Mouse (Mus musculus) frontal cortex, postnatal 36 days (tissue): ENCODE measurements at regions not wholly inside any gene's neighbourhood (a gene's known extent, or its start where the extent isn't known, plus 50 kb on each side); places are given as distances from the start of the nearest gene placed in this dataset.
A peak's percentile ranks its signal among the peaks of the same experiment; 100 is the strongest.

ENCODE experiments used
- DNase-seq, 2 experiments: peaks; one replicate each; pipeline ENCODE4 v3.0.0; 2022; ENCODE audit warnings: low spot score in 2 of 2

DNA sequence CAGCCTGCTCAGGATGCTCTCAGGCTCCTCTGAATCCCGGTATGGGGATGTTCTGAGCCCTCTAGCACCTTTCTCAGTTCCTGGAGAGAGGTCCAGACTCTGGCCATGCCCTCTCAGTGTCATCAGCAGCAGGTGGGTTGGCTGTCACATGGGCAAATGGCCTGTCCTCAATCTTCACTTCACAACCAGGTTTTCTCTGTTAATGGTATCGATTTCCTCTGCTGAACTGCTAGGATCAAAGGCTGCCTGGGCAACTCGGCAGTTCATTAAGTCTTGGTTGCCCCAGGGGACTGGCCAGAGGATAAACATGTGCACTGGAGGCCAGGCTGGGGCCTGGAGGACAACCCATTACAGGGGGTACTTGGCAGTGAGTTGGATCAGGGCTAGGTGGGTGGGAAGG lies 156.2 kb downstream of the Trim29 start:
- no peak for DNase-seq

DNA sequence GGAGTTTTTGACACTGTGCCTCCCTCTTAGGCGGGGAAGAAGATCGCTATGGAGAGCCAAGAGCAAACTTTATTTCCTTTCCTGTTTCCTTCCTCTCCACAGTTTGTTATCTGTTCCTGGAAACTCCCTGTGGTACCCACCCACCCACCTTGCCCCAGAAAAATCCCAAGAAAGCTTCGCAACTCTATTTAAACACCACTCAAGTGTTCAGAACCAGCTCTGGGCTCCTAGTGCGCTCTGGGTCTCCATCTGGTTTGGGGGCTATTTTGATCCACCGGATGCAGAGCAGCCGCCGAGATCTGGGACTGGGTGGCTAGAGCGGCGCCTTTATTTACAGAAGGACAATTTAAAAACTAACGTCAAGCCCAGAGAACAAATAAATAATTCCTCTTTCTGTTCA lies 158.6 kb downstream of the Trim29 start:
- peak in 1 of 2 experiments; percentile 35 for DNase-seq

DNA sequence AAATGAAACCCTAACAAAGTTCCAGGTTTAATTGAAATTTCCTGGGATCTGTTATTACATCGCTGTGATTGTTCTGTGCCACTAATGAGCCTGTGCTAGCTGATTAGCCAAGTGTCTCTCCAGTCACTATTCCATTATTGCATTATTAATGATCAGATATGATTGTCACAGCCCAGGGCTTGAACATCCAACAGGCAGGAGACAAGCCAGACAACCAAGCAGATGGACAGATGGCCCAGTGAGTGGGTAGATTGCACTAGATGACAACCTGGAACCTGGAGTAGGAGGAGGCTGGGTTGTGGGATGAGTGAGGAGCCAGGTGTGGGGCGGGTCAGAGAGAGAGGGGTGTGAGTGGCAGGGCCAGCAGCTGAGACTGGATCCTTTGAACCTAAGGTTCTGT lies 161.6 kb downstream of the Trim29 start:
- DNase-seq, result no peak

DNA sequence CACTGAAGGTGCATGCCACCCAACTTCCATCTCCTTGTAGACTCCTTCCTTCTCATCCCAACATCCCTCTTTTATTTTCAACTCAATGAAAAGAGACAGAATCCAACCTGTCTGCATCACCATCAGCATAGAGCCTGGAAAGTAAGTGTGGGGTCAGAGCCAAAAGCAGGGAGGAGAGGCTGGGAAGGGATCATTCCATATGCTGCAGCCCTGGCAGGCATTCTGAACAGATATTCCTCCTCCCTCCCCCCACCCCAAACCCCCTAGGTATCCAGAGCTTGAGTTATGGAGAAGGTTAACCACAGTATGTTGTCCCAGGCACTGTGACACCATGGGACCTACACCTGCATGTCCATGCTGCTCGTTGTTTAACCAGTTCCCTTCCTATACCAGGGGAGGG lies 162.5 kb downstream of the Trim29 start:
- DNase-seq, result no peak

DNA sequence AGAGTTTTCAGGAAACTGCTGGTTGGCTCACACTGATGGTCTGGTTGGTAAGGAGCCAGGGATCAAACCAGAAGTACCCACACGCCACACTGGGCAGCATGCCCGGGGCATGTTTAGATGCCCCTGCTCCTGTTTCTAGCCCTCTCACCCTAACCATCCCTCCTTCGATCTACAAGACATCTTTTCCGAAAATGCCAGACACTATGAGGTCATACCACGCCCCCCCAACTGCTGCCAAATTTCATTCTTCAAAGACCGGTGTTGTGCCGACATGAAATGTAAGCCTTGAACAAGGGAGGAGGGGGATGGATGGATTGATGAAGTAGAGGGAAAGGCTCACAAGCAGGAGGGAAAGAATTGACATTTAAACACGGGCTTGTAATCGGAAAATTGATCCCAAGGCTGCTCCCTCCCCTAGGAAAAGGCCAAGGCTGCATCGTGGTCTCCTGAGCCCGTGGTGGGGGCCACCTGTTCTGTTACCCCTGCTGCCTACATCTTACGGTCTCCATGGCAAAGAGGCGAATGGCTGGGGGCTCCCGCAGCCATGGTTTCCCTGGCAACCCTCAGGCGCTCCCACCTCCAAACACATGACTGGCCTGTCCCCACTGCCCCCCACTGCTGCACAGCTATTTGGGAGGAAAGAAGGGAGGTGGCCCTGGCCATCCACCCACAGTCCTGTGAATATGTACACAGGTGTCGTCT lies 163.1 kb downstream of the Trim29 start:
- DNase-seq, result no peak

DNA sequence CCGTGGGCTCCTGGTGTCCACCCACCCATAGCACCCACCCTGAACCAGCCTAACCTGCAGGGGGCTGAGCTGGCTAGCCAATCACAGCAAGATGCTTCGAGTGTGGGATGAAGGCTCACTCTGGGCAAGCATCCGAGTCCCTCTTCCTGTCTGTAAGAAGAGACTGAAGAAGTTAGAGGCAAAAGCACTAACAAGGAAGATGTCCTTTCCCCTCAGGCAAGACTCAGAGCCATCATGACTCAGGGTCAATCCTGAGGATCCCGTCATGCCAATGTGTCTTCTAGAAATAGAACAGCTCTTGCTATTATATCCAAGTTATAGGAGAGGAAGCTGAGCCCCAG lies 163.6 kb downstream of the Trim29 start:
- DNase-seq, result no peak

DNA sequence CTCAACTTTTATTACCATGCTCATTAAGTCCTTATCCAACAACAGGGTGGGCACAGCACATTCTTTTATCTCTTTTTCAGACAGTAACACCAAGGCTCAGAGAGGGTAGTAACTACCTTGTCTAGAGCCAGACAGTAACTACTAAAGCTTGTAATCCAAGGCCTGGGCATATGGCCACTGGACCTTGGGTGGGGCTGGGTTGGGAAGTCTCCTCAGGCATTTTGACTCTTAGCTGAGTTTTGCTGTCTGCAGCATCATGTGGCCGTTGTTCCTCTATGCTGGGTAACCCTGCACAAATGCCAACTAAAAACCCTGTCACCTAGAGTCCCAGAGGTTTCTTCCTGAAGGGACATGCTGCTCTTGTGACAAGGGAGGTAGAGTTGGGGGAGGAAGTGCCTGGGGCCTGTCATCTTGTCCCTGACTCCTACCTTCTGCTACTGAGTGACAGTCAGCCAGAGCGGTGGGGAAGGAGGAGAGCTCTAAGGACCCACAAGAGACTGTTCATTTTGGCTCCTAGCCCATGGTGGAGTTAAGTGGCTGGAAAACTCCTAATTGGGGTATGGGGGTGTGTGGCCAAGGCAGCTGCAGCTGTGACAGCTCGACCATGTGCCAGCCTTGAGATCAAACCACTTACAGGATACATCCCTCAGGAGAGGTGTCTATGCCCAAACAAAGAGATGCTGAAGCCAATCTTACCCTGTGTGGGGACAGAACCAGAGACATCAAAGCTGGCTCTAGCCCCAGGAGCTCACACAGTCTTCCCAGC lies 170.4 kb downstream of the Trim29 start:
- no peak for DNase-seq

DNA sequence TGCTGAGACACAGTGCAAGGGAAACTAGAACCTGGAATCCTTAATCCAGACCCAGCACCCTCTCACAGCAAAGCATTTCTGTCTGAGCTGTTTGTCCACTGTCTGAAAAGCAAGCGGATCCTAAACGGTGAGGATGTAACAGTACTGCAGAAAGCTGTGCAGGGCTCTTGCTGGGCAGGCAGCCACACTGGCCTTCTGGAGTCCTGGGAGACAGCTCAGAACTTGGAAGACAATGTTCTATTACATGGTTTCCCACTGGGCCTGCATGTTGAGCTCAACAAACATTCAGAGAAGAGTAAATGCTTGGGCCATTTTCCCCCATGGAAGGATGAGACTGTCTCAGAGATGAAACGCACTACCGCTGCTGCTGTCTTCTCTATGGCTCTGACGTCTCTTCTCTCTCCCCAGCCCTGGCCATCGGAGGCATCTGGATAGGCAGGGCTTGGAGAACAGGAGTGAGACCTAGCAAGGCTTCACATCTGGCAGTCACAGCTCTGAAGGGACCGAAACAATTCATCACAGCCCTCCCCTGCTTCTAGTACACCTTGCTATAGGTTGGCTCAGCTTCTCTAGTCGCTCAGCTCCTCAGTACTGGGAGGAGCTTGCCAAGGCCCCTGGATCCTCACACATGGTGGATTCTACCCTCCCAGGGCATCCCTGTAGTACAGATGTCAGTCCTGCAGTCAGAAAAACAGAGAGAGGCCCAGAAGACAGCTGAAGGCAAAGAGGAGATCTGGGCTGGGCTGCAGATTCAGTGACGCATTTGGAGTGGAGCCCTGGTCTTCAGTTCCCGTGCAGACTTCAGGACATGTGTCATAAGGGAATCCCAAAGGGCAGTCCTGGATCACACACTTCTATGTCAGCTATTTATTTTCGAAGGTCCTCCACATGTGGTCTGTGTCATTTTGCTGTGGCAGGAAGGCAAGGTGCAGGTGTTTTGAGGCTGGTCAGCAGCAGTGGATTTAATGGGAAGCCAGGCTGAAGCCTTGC lies 171.7 kb downstream of the Trim29 start:
- peak in 1 of 2 experiments; percentile 34 for DNase-seq

DNA sequence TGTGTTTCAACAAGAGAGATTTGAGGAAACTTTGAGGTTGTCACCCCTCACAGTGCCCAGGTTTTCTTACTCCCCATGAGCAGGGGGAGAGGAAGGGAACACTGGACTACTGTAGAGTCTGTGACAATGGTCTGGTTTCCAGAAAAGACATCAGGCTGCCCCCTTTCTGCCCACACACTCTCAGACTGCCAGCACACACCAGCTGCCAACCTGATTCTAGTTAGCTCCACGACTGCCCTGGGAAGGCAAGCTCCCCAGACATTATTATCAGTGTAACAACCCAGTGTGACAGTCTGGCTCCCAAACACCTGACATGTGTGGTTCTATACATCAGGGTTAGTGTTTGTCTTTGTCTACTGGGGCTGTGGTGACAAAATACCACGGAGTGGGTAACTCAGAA lies 172.5 kb downstream of the Trim29 start:
- DNase-seq, result peak; percentile 40 to 52

DNA sequence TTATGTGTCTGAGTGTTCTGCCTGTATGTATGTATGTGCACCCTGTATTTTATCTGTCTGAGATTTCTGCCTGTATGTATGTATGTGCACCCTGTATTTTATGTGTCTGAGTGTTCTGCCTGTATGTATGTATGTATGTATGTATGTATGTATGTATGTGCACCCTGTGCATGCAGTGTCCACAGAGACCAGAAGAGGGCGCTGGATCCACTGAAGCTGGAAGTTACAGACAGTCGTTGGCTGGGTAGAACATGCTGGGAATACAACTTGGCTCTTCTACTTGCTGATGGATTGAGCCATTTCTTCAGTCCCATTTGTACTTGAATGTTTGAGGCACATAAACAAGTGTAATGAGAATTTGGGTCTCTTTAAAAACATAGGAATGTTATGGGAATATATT lies 173.3 kb downstream of the Trim29 start:
- no peak for DNase-seq

DNA sequence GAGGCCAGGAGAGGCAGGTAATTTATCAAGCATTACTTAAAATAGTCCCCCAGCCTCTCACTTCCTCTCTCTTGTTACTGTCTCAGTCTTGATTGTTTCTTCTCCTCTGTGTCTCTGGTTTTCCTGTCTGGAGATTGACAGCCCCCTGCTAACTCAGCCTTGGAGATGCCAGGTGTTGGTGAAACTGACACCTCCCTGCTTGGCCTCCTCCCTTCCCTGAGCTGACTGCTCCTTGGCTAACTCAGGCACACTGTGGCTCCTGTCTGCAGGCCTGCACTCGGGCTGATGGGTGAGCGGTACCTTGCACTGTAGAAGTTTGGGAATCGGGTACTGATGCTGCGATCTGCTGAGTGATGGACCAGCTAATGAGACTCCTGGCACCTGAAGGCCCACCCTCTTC lies 176.1 kb downstream of the Trim29 start:
- no peak for DNase-seq

DNA sequence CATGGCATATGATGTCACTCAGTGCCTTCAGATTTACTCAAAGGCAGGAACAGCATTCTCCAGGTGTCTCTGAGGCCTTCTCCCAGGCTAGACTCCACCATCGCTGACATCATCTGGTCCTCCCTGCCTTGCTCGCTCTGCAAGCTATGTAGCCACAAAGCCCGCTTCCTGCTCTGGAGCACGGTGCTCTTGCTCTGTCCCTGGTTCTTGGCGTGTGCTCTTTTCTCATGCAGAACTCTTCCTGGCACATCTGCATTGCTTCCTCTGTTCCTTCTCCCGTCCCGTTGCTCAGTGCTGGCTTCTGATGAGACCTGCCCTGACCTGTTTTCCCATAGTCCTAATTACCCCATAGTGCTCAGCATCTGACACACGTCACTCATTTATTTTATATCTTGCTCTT lies 178.6 kb downstream of the Trim29 start:
- no peak for DNase-seq

DNA sequence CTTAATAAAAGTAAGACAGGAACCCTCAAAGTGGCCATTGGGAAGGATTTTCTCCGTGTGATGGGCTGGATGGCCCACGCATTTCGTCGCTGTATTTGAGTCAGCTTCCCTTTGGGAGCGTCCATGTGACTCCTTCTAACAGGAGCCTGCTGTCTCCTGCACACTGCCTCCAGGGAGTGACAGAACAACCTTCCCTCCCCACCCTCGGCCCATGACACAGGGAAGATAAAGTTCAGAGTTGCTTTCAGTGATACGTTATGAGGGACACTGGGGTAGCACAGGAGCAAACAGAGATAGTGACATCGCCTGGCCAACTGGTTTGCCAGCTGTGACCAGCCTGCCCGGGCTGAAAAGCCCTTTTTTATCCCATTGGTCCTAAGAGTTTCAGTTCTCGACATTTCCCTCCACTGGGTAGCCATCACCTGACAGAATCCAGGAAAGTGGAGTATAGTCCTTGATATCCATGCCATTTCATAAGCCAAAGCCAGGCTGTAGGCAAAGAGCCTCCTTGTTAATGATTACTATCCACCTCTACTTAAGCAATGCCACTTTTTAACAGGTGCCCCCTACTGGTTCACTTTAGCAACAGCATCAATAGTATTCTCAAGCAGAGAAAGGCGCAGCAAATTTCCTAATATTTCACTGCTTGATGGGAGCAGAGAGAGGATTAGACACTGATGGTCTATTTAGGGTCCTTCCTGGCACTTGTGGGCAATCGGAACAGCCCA lies 180.5 kb downstream of the Trim29 start:
- DNase-seq, result peak in 1 of 2 experiments; percentile 36

DNA sequence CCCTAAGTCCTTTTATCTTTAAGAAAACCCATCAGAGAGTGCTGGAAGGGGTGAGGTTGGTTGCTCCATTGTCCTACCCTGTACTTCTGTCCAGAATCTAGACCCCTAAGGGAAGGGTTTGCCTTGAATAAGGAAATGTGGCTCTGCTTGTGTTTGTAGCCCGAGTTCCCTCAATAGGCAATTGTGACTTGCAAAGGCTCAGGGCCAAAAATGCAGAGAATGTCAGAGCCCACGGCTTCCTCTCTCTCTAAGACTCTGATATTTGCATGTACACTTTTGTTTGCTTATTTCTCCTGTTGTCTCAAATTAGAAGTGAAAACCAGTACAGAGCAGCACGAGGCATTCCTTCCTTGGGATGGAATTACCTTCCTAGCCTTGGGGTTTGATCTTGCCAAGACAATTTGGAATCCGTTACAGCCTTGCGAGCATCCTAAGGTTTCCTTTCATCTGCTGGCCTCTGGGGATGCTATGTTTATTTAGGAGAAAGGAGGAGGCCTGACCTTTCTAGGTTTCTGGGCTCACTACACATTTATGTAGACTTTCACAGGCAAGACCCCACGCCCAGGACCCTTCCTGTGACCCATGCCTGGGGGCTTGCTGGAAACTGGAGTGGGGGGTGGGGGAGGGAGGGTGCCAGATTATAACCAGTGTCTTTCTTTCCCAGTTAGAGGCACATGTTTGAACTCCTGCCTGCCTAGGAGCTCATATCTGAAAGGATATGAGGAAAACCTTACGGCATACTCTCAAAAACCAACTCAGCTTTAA lies 181.8 kb downstream of the Trim29 start:
- DNase-seq, result no peak

DNA sequence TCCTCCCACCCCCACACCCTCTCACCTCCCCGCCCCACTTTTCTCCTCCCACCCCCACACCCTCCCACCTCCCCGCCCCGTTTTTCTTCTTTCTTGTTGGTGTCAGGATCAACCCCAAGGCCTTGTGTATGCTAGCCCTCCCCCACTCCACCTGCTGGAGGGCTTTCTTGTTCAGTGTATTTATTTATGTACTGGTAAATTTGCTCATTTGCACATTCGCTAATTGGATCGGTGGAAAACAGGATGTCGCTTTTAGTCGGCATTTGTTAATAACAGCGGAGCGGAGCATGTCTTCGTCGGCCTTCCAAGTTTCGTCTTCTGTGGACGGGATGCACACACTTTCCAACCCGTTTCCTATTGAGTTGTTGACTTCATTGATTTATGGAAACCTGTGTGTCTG lies 187.9 kb downstream of the Trim29 start:
- DNase-seq, result no peak

DNA sequence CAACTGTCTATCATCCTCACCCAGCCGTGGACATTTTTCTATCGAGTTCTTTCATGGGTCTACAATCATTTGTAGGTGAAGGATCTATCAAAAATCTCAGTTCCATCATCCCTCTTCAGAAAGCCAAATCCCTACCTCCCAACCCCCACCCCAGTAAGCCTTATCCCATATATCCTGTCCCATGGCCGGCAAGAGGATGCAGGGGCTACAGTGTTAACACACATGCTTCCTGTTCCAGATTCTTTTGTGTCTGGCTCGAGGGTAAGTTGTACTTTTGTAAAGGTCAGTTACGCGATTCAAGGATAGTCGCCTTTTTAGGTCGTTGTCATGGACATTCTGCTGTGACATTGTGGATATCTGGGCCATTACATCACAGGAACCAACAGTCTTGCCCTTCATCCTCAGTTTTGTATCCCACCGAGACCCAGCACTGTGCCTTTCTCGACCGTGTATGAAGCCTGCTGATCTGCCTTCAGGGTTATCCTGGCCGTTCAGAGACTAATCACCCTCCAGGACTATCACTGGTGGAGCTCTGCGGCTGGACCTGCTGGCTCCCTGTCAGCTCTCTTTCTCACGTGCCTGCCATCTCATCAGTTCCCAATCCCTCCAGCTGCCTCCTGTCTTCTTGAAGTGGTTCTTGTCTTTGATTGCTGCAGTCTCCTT lies 193.8 kb downstream of the Trim29 start:
- DNase-seq, result no peak

DNA sequence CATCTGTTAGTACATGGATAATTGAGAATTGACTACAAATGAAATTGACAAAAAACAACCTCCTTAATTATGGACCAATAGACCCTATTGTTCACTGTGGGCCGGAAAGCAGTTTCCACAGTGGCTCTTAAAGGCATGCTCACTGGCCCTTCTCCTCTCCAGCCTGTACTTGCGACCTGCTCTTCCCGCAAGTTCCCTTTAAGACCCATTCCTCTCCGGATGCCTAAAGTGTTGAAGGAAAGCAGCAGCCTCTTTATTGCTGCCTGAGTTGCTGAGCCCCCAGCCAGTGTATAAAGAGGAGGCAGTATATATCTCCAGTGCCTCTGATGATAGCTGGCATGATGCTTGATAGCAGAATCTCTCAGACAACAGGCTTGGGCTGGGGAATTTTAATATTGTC lies 195.2 kb downstream of the Trim29 start:
- no peak for DNase-seq

DNA sequence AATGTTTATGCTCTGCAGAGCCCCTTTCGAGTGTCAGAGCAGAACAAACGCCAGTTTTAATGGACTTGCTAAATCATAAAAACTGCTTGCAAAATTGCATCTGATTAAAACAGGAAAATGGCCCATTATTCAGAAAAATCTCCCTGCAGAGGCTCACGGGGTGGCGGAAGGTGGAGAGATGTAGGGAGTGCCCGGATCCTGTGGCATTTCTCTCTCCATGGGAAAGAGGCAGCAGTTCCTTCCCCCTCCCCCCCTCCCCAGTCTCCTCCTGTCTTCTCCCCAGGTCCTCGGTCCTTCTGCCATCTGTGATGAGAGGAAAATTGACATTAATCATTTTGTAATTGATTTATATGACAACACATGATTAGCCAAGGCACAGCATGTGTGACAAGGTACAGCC lies 195.6 kb downstream of the Trim29 start:
- DNase-seq, result no peak

DNA sequence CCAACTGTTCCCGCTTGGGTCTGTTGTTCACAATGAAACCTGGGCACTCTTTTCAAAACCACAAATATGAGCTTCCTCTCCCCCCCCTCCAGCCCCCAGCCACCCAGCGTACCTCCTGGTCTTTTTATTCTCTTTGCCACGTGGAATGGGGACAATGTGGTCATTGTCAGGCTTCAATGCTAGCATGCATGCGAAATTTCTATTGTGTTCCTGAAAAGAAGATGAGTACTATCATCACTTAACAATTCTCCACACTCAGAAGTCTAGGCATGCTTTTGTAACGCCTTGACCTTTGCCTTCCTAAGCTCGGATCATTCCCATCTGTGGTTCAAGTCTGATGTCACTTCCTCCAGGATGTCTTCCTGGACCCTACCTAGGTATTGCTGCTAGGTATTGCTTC lies 202.2 kb downstream of the Trim29 start:
- no peak for DNase-seq

DNA sequence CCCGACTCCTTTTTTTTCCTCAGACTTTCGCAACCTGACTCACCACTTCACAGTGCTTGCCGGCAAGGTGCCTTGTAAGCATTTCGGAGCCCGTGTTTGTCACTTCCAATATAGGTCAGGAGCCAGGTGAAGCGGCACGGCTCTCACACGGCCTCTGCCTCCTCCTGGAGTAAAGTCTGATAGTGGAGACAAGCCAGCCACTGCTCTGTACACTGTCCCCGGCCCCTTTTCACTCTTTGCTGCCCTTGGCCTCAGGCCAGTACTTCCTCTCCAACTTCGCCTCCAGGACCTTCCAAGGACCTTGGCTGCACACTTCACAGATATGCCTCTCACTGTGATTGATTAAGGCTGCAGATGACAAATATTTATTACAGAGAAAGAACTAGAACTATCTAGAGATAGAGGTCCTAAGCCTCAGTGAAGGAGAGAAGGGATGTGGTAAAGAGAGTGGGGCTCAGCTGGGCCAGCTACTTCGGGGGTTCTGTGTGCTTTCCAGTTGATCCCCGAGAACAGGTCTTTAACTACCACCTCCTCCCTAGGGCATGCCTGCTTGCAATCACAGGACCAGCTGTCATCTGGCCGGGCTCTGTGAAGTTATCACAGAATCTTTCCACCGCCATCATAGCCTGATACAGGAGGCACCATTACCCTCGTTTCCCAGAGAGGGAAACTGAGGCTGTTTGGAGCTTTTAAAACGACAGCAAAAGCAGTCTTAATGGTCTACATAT lies 204.2 kb downstream of the Trim29 start:
- no peak for DNase-seq
